Mouse (Mus musculus) embryonic facial prominence, embryonic 11.5 days (tissue): ENCODE results near the gene Alg14. TPM values are rescaled to one million over a fixed set of nuclear protein-coding genes. Genes with fewer than 3 reads are reported as not detected.

Source experiments
- ATAC-seq: fragments of 200-750 bp; cut with Nextera tagmentation; replicated peaks from 2 replicates; pipeline ENCODE4 v1.8.0; 2017; ENCODE audit warnings: low read depth; ENCODE audit not compliant: insufficient number of reproducible peaks, low FRiP score, low TSS enrichment
- DNase-seq: peaks from one replicate; pipeline ENCODE4 v3.0.0-alpha.2; 2015; ENCODE audit warnings: low spot score
- H3K27ac ChIP-seq: fragments of 300-500 bp; sonication (generic); replicated peaks from 2 replicates; pipeline ENCODE4 v1.5.1; 2014; ENCODE audit warnings: mild to moderate bottlenecking, low read depth, low read length, control low read depth
- H3K27me3 ChIP-seq: fragments of 300-500 bp; sonication (generic); 2 replicates; pipeline ENCODE4 v1.6.1; 2014; ENCODE audit warnings: mild to moderate bottlenecking, low read length, moderate library complexity, mixed read lengths; ENCODE audit not compliant: control insufficient read depth, insufficient read depth
- H3K36me3 ChIP-seq: fragments of 300-500 bp; sonication (generic); replicated peaks from 2 replicates; pipeline ENCODE4 v1.6.1; 2014; ENCODE audit warnings: low read depth, mild to moderate bottlenecking, low read length, moderate library complexity, mixed read lengths; ENCODE audit not compliant: control insufficient read depth, insufficient read depth
- H3K4me1 ChIP-seq: fragments of 300-500 bp; sonication (generic); 2 replicates; pipeline ENCODE4 v1.6.1; 2014; ENCODE audit warnings: low read length, mixed read lengths; ENCODE audit not compliant: control insufficient read depth, insufficient read depth
- H3K4me2 ChIP-seq: fragments of 300-500 bp; sonication (generic); 2 replicates; pipeline ENCODE4 v1.6.1; 2014; ENCODE audit warnings: low read depth, mild to moderate bottlenecking, control low read depth, low read length, moderate library complexity
- H3K4me3 ChIP-seq: fragments of 300-500 bp; sonication (generic); 2 replicates; pipeline ENCODE4 v1.5.1; 2014; ENCODE audit warnings: low read depth, low read length, control low read depth
- H3K9ac ChIP-seq: fragments of 300-500 bp; sonication (generic); replicated peaks from 2 replicates; pipeline ENCODE4 v1.6.1; 2014; ENCODE audit warnings: mild to moderate bottlenecking, control low read depth, low read length
- H3K9me3 ChIP-seq: fragments of 300-500 bp; sonication (generic); replicated peaks from 2 replicates; pipeline ENCODE4 v1.6.1; 2016; ENCODE audit warnings: mild to moderate bottlenecking, low read length, inconsistent platforms, mixed read lengths; ENCODE audit not compliant: control insufficient read depth
- WGBS: fragments of 180-500 bp; shearing (Covaris S2); extraction: QIAGEN DNeasy Blood & Tissue Kit; methylation state at CpG from one replicate; pipeline ENCODE4 v1.1.7; 2014; 5-methylcytosine and 5-hydroxymethylcytosine counted together
- polyA plus RNA-seq: library from polyadenylated mRNA; unstranded; fragments of >200 nt; fragmentation: Nextera tagmentation; extraction: Ambion mirVana; gene quantifications from 2 replicates; pipeline ENCODE4 v1.2.1, GENCODE M21; 2014

Alg14 gene
- polyA plus RNA-seq, 1 experiment from 2014 or later: 35.4 TPM

DNA sequence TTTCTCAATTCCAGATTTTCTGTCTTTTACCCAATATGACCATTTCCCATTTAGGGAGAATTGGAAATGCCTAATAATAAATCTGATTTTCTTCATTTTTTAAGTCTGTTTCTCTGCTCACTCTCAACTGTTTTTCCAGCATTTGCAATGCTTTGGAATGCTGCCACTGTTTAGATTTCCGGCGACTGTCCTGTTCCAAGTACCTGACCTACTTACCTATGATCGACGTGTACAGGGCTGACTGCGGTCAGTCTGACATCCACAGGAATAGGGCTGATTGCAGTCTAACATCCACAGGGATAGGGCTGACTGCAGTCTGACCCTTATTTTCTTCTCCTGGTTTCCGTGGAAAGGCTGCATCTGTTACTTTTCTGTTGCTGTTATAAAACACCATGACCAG, 6.4 kb upstream of the Alg14 start:
- Histone ChIP-seq H3K27me3 (no peaks in the 10 kb centered on the region), H3K4me2 (no peak overlapping the region), H3K9me3 (no peaks in the 10 kb centered on the region), H3K27ac (no peak overlapping the region), H3K9ac (no peak overlapping the region), H3K4me3 (no peak overlapping the region), H3K36me3 (no peaks in the 10 kb centered on the region), H3K4me1 (no peaks in the 10 kb centered on the region)
- WGBS: 95% methylated on average over 6 of the region's 6 CpGs
- no peak for DNase-seq
- ATAC-seq: no peak

DNA sequence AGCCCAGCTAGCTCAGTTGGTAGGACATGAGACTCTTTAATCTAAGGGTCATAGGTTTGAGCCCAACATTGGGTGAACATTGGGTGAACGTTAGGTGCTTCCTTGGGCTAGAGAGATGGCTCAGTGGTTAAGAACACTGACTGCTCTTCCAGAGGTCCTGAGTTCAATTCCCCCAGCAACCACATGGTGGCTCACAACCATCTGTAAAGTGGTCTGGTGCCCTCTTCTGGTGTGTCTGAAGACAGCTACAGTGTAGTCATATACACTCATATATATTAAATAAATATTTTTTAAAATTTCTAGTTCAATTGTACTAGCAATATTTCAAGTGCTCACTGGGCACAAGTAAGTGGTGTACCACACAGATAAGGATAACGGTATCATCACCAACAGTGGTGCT, 4.4 kb upstream of the Alg14 start:
- no peaks in the 10 kb centered on the region for H3K9me3 ChIP-seq
- DNase-seq (no peak), ATAC-seq (no peak)
- H3K4me3 ChIP-seq: no peak overlapping the region
- WGBS: 96% methylated on average over 2 of the region's 2 CpGs
- no peak overlapping the region for H3K27ac ChIP-seq
- H3K27me3 ChIP-seq: no peaks in the 10 kb centered on the region
- H3K4me2 ChIP-seq: no peak overlapping the region
- no peak overlapping the region for H3K9ac ChIP-seq
- no peaks in the 10 kb centered on the region for H3K4me1 ChIP-seq
- no peaks in the 10 kb centered on the region for H3K36me3 ChIP-seq

DNA sequence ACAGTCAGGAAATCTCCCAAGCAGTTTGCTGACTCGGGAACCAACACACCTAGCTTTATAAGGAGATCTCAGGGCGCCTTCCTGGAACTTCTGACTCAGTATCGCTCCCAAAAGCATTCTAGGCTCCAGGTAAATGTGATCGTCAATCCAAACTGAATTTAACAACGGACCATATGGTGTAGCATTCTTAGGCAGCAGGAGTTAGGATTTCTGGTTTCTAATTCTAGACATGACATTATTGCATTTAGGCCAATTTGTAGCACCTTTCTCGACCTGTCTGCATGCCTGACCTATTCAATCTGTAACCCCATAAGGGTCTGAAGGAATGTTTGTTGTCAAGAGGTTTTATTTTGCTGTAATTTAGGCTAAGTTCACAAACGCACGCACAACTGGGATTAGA, 892 bp upstream of the Alg14 start:
- Histone ChIP-seq H3K27ac (no peak overlapping the region), H3K27me3 (no peaks in the 10 kb centered on the region), H3K4me2 (peak overlapping the region; percentile 25), H3K36me3 (no peaks in the 10 kb centered on the region), H3K4me3 (no peak overlapping the region; the same call in 1 of the 2 replicates), H3K9me3 (no peaks in the 10 kb centered on the region), H3K4me1 (no peaks in the 10 kb centered on the region), H3K9ac (peak overlapping the region; percentile 49)
- ATAC-seq (no peak), DNase-seq (no peak)
- 72% methylated on average over 8 of the region's 8 CpGs for WGBS

DNA sequence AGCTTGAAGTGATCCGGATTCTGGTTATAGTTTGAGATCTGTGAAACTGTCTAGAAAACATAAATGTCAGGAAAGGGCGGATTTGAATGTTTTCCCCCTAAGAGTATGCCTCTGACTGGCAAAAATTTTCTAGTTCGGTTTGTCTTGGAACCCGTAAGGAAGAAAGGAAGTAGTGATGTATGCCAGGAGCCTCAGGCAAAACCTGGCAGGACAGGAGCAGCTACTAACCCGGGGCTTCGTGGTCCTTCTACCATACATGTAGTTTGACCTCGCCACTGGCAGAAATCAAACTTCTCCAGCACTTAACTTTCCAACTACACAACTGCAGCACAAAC, 381 bp upstream of the Alg14 start:
- H3K4me1 ChIP-seq: no peaks in the 10 kb centered on the region
- peak overlapping the region; percentile 46 for H3K4me3 ChIP-seq
- H3K4me2 ChIP-seq: peak overlapping the region; percentile 25
- peak overlapping the region; percentile 49 for H3K9ac ChIP-seq
- no peaks in the 10 kb centered on the region for H3K27me3 ChIP-seq
- H3K36me3 ChIP-seq: no peaks in the 10 kb centered on the region
- H3K27ac ChIP-seq: no peak overlapping the region
- no peaks in the 10 kb centered on the region for H3K9me3 ChIP-seq
- no peak for DNase-seq
- no peak for ATAC-seq
- 4% methylated on average over 7 of the region's 7 CpGs for WGBS

DNA sequence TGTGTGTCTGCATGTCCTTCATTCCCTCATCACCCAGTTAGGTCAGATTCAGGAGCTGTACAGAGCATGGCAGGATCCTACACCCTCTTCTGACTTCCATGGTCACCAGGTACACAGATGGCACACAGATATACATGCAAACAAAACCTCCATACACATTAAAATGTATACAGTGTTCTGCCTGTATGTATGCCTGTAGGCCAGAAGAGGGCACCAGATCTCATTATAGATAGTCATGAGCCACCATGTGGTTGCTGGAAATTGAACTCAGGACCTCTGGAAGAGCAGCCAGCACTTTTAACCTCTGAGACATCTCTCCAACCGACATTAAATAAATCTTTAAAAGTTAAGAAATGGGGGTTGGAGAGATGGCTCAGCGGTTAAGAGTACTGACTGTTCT, 2.6 kb downstream of the Alg14 start:
- Histone ChIP-seq H3K4me1 (no peaks in the 10 kb centered on the region), H3K36me3 (no peaks in the 10 kb centered on the region), H3K9me3 (no peaks in the 10 kb centered on the region), H3K4me2 (no peak overlapping the region), H3K27ac (no peak overlapping the region), H3K9ac (no peak overlapping the region), H3K4me3 (no peak overlapping the region), H3K27me3 (no peaks in the 10 kb centered on the region)
- ATAC-seq (no peak), DNase-seq (no peak)
- WGBS: 88% methylated on average over 2 of the region's 2 CpGs

DNA sequence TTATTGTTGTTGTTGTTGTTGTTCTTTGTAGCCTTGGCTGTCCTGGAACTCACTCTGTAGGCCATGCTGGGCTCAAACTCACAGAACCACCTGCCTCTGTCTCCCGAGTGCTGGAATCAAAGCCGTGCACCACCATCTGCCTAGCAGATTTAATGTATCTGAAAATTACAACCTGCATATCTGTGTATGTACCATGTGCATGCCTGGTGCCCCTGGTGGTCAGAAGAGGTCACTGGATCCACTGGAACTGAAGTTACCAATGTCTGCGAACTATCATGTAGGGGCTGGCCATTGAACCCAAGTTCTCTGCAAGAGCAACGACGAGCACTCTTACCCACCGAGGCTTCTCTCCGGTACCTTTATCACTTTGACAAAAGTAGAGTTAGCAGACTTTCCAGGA, 15.1 kb downstream of the Alg14 start:
- H3K4me1 ChIP-seq: no peaks in the 10 kb centered on the region
- peak; percentile 36; the same call in 1 of the 2 replicates for ATAC-seq

DNA sequence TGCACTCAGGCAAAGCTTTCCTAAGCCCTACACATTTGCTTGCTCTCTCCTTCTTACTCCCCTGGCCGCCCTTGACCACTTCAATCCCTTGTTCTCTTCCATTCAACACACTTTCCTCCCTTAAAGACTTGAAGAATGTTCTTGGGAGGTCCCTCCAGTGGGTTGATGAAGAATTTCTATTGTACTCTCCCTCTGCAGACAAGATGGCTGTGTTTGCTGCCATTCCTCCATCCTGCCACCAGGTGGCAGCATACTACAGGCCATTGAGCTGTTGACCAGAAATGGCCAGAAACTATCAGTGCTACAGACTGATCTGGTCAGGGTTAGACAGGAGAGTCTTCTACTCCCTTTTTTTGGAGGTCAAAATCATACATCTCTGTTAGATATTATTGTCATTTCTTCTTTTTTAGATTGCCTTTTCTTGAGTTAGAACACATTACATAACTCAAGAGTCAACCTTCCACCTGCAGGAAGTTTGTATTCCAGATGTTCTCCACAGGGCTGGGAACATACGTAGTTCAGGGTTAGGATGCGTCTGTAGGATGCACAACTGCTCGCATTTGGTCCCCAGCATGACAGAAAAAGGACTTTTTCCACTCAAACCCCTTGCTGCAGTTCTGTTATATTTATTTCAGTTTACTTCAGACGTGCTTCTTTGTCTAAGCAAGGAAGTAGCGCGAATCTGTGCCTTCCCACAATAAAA, 16.1 kb downstream of the Alg14 start:
- peak; percentile 90 for DNase-seq
- H3K4me3 ChIP-seq: no peak overlapping the region
- no peaks in the 10 kb centered on the region for H3K9me3 ChIP-seq
- H3K27me3 ChIP-seq: no peaks in the 10 kb centered on the region
- H3K4me2 ChIP-seq: no peak overlapping the region
- WGBS: 75% methylated on average over 7 of the region's 7 CpGs
- no peaks in the 10 kb centered on the region for H3K4me1 ChIP-seq
- no peak overlapping the region for H3K9ac ChIP-seq
- ATAC-seq: peak; percentile 31; the same call in 1 of the 2 replicates
- H3K27ac ChIP-seq: no peak overlapping the region
- no peaks in the 10 kb centered on the region for H3K36me3 ChIP-seq

More for the DNA sequence above, 15.1 kb downstream of the Alg14 start:
- no peaks in the 10 kb centered on the region for H3K9me3 ChIP-seq
- no peak overlapping the region for H3K9ac ChIP-seq
- no peak overlapping the region for H3K4me3 ChIP-seq
- WGBS: 96% methylated on average over 7 of the region's 7 CpGs
- H3K27me3 ChIP-seq: no peaks in the 10 kb centered on the region
- DNase-seq: no peak
- H3K4me2 ChIP-seq: no peak overlapping the region
- no peak overlapping the region for H3K27ac ChIP-seq
- no peaks in the 10 kb centered on the region for H3K36me3 ChIP-seq

DNA sequence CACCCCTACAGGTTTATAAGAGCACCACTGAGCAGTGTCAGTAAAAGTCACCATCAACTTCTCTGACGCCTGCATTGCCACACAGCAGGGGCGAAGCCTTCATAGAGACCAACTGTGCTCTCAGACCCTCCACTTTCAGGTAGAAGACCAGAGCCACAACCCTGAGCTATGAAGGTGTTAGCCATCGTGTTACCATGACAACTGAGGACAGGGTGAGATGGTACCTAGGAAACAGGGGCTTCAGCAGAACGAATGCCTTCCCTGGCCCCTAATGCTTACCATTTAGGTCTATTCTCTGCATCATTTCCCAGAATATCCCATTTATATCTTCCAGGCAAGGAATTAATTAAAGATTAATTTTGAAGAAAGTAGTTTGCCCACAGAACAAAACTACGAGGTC, 17.4 kb downstream of the Alg14 start:
- ATAC-seq: no peak
- WGBS: 84% methylated on average over 5 of the region's 5 CpGs
- Histone ChIP-seq H3K4me1 (no peaks in the 10 kb centered on the region), H3K4me2 (no peak overlapping the region), H3K4me3 (no peak overlapping the region), H3K27ac (no peak overlapping the region), H3K9me3 (no peaks in the 10 kb centered on the region), H3K27me3 (no peaks in the 10 kb centered on the region), H3K36me3 (no peaks in the 10 kb centered on the region), H3K9ac (no peak overlapping the region)
- DNase-seq: no peak
